Mouse (Mus musculus) limb, embryonic 10.5 days (tissue): ENCODE data around the gene Susd6. TPM values are rescaled to one million over a fixed set of nuclear protein-coding genes. Genes with fewer than 3 reads are reported as not detected.

Experiments used
- DNase-seq: peaks from one replicate; pipeline ENCODE4 v3.0.0-alpha.2; 2017; ENCODE audit warnings: low spot score
- H3K27ac ChIP-seq: fragments of 300-500 bp; sonication (generic); 2 replicates; pipeline ENCODE4 v1.5.1; 2016; ENCODE audit warnings: mild to moderate bottlenecking
- H3K27me3 ChIP-seq: fragments of 300-500 bp; sonication (generic); 2 replicates; pipeline ENCODE4 v1.6.1; 2016; ENCODE audit warnings: low read depth, mild to moderate bottlenecking; ENCODE audit not compliant: poor library complexity, severe bottlenecking
- H3K36me3 ChIP-seq: fragments of 300-500 bp; sonication (generic); 2 replicates; pipeline ENCODE4 v1.6.1; 2016; ENCODE audit warnings: mild to moderate bottlenecking, moderate library complexity
- H3K4me1 ChIP-seq: fragments of 300-500 bp; sonication (generic); 2 replicates; pipeline ENCODE4 v1.6.1; 2016
- H3K4me3 ChIP-seq: fragments of 300-500 bp; sonication (generic); 2 replicates; pipeline ENCODE4 v1.5.1; 2016; ENCODE audit warnings: mild to moderate bottlenecking, moderate library complexity
- H3K9me3 ChIP-seq: fragments of 300-500 bp; sonication (generic); replicated peaks from 2 replicates; pipeline ENCODE4 v1.6.1; 2016; ENCODE audit warnings: mild to moderate bottlenecking
- WGBS: fragments of 180-500 bp; shearing (Covaris S2); methylation state at CpG from one replicate; pipeline ENCODE4 v1.1.7; 2016; 5-methylcytosine and 5-hydroxymethylcytosine counted together
- polyA plus RNA-seq: library from polyadenylated mRNA; unstranded; fragments of >200 nt; fragmentation: Nextera tagmentation; extraction: Ambion mirVana; gene quantifications from 2 replicates; pipeline ENCODE4 v1.2.1, GENCODE M21; 2016

Susd6 gene
- polyA plus RNA-seq, 1 experiment from 2014 or later = 12.0 TPM

DNA sequence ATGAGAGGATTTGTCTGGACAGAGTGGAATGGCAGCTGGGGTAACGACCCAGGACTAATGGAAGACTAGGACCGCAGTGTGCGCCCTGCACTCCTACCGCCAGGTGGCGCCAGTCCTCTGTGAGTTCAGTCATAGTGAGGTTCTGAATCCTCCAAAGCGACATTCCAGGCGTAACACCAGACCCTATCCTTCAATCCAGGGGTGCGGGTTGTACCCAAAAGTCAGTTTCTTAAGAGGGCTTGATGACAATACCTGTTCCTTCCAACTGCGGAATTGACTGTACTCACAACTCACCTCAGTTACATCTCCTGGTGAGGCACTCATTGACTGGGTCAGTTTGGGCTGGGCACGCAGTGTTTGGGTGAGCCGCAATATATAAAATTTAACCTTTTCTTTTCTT lies 20.6 kb upstream of the Susd6 start:
- no peaks in the 10 kb centered on the region for H3K36me3 ChIP-seq
- no peaks in the 10 kb centered on the region for H3K9me3 ChIP-seq
- no peak overlapping the region for H3K27ac ChIP-seq
- no peaks in the 10 kb centered on the region for H3K4me1 ChIP-seq
- H3K4me3 ChIP-seq = no peak overlapping the region
- peak; percentile 95 for DNase-seq
- 22% methylated on average over 11 of the region's 11 CpGs for WGBS
- no peaks in the 10 kb centered on the region for H3K27me3 ChIP-seq

DNA sequence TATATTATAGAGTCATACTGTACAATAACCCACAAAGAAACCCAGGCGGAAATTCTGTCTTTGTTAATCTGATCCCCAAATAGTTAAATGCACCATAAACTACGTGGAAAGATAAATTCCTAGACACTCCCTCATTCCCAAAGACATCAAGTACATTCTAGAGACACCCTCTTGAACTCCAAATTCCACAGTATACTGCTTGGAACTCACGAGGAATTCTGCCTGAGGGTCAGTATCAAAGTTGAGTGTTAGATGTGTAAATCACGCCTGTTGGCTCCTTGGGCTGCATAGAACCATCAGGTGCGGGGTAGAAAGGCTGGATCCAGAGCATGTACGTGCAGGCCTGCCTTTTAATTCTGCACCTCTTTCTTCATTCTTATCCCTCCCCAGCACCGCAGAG lies 15.5 kb upstream of the Susd6 start:
- Histone ChIP-seq H3K4me3 (no peak overlapping the region), H3K9me3 (no peaks in the 10 kb centered on the region), H3K36me3 (no peaks in the 10 kb centered on the region), H3K27ac (no peak overlapping the region), H3K27me3 (no peaks in the 10 kb centered on the region), H3K4me1 (no peaks in the 10 kb centered on the region)
- DNase-seq = no peak
- 76% methylated on average over 7 of the region's 7 CpGs for WGBS

DNA sequence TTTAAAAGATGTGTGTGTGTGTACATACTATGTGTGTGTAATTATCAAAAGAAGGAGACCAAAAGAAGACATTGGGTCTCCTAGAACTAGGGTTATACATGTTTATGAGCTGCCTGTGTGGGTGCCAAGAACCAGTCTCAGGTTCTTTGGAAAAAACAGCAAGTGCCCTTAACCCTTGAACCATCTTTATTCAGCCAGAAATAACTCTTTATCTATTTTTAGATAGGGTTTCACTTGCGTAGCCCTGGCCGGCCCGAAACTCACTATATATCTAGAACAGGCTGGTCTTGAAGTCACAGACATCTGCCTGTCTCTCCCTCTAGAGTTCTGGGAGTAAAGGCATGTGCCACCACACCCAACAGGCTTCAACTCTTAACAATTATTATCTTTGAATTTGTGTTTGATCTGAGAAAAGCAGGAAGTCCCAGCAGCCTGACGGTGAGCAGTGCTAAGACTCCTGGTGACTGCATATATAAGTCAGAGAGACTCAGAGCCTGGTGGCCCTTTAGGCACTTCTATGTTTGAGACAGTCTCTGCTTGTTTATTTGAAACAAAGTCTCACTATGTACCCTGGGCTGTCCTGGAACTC lies 14.2 kb upstream of the Susd6 start:
- no peak for DNase-seq
- no peak overlapping the region for H3K27ac ChIP-seq
- no peaks in the 10 kb centered on the region for H3K36me3 ChIP-seq
- 93% methylated on average over 4 of the region's 4 CpGs for WGBS
- no peaks in the 10 kb centered on the region for H3K4me1 ChIP-seq
- H3K9me3 ChIP-seq = no peaks in the 10 kb centered on the region
- H3K27me3 ChIP-seq = no peaks in the 10 kb centered on the region
- H3K4me3 ChIP-seq = no peak overlapping the region

DNA sequence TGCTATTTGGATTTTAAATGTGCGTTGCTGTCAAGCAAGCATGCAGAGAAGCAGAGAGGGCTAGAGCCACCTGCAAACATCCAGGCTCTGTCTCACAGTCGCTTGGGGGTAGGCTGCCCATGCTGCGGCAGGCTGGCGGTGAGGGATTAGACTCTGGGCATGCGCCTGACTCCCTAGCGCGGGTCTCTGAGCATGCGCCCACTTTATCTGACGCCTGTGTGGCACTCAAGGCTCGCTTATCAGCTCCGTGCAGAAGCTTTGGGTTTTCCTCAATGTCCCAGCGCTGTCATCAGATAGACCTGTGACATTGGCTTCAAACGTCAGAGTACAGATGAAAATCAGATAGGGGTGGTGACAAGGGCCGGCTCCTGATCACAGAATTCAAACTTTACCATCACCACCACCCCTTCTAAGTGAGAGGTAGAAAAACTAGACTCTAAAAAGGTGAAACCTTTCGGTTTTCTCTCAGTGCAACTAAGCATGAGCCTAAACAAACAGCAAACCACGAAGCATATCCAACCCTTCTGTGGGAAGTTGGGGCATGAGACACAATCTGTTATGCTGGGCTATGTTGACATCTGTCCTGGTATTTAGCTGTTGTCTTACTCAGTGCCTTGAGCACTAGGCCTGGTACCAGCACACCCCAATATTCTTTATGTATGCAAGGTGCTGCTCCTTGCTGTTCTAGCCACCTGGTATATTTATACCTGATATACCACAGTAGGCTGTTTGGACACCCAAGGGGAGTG lies 11.9 kb upstream of the Susd6 start:
- 79% methylated on average over 16 of the region's 16 CpGs for WGBS
- Histone ChIP-seq H3K27me3 (no peaks in the 10 kb centered on the region), H3K4me1 (no peaks in the 10 kb centered on the region), H3K27ac (peak overlapping the region; percentile 36; the same call in 1 of the 2 replicates), H3K36me3 (no peaks in the 10 kb centered on the region), H3K9me3 (no peaks in the 10 kb centered on the region), H3K4me3 (no peak overlapping the region)
- no peak for DNase-seq

DNA sequence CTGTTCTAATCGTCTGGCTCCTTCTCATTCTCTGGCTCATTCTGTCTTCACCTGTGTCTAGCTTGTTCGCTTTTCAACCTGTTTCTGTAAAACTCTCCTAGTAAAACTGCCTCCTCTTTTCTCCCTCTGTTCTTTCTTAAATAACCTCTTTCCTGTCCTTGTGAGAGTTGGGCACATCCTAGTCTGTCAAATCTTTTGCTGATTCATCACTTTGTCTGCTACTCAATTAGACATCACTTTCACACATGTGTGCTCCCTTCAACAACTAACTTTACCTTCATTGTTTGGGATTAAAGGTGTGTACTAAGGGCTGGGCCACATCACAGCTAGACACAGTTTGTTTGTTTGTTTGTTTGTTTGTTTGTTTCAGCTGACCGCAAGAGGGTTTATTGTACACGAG lies 10.6 kb upstream of the Susd6 start:
- Histone ChIP-seq H3K9me3 (no peaks in the 10 kb centered on the region), H3K4me1 (no peaks in the 10 kb centered on the region), H3K4me3 (no peak overlapping the region), H3K27ac (no peak overlapping the region), H3K36me3 (no peaks in the 10 kb centered on the region), H3K27me3 (no peaks in the 10 kb centered on the region)
- DNase-seq = no peak
- 91% methylated on average over 4 of the region's 4 CpGs for WGBS

DNA sequence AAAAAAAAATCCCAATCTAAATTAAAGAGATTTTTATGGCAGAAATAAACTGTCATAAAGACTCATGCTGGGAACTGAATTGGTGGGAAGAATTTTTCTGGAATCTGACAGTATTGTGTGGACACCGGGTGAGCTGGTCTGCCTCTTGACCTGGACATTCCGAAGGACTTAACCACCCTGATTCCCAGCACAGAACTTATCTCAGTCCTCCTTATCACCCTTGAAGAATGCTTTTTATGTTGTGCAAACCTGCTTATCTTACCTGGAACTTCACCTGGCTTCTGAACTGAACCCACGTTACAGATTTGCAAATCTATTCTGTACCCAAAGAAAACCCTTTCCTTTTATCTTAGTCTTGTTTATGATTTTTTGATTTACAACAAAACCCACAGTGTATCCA lies 8.1 kb upstream of the Susd6 start:
- 83% methylated on average over 3 of the region's 3 CpGs for WGBS
- no peak overlapping the region for H3K27ac ChIP-seq
- no peak overlapping the region for H3K4me3 ChIP-seq
- H3K36me3 ChIP-seq = no peaks in the 10 kb centered on the region
- H3K9me3 ChIP-seq = no peaks in the 10 kb centered on the region
- DNase-seq = no peak
- H3K27me3 ChIP-seq = no peaks in the 10 kb centered on the region
- no peaks in the 10 kb centered on the region for H3K4me1 ChIP-seq

DNA sequence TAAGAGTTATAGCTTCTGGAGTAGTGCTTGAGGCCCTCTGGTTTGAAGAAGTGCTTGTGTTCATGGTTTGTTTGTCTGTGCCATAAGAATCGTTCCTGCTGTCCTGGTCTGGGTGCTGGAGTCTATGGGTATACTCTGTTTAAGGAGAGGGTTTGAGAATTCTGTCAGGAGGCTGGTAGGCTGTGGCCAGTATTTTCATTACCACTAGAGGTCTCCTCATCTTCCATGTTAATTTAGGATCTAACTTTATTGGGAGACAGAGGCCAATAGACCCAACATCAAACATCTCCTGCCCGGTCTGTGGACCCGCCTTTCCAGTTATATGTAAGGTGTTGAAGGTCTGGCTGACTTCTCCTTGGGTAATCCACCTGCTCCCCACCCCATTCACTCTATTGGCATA lies 7.4 kb upstream of the Susd6 start:
- Histone ChIP-seq H3K27ac (no peak overlapping the region), H3K9me3 (no peaks in the 10 kb centered on the region), H3K27me3 (no peaks in the 10 kb centered on the region), H3K4me3 (no peak overlapping the region), H3K4me1 (no peaks in the 10 kb centered on the region), H3K36me3 (no peaks in the 10 kb centered on the region)
- no peak for DNase-seq
- 73% methylated on average over 3 of the region's 3 CpGs for WGBS

DNA sequence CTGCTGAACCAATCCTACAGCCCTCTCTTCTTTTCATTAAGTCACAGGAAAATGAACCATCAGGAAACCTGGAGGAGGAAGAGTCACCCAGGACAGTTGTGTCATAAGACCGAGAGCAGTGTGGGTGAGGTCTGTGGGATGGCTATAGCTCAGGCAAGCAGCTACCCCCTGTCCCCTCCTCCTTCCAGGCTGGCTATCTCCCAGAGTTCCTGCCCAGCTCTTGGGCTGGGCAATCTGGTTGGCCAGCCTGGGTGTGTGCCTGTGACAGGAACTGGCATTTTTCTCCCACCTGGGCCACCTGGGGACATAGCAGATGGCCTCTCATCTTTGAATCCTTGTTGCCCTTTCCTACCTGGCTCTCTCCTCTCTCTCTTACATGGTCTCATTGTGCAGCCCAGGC lies 6.4 kb upstream of the Susd6 start:
- H3K4me1 ChIP-seq = no peaks in the 10 kb centered on the region
- H3K36me3 ChIP-seq = no peaks in the 10 kb centered on the region
- no peak overlapping the region for H3K4me3 ChIP-seq
- no peak overlapping the region for H3K27ac ChIP-seq
- WGBS = 62% methylated on average over 1 of the region's 1 CpGs
- no peaks in the 10 kb centered on the region for H3K9me3 ChIP-seq
- DNase-seq = no peak
- peaks cover 5% of the 10 kb centered on the region; the same call in 1 of the 2 replicates for H3K27me3 ChIP-seq

DNA sequence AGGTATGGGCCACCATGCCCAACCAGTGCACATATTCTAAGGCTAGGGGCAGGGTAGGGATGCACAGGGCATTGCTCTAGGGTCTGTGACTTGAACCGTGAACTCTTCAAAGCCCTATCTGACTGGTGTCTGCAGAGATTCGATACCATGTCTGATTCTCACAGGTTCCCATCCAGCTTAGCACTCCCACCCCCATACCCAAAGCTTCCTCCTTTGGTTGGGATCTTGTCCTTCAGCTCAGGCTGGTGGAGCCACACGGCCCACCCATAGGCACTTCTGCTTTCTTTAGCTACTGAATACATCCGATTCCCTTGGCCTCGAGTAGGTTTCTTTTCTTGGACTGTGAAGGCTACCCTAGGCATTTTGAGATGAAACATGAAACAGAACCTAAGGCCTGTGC lies 5.3 kb upstream of the Susd6 start:
- 85% methylated on average over 5 of the region's 5 CpGs for WGBS
- Histone ChIP-seq H3K27ac (no peak overlapping the region), H3K4me1 (peaks cover 5% of the 10 kb centered on the region), H3K27me3 (peaks cover 5% of the 10 kb centered on the region; the same call in 1 of the 2 replicates), H3K36me3 (no peaks in the 10 kb centered on the region), H3K4me3 (no peak overlapping the region), H3K9me3 (no peaks in the 10 kb centered on the region)
- DNase-seq = no peak

DNA sequence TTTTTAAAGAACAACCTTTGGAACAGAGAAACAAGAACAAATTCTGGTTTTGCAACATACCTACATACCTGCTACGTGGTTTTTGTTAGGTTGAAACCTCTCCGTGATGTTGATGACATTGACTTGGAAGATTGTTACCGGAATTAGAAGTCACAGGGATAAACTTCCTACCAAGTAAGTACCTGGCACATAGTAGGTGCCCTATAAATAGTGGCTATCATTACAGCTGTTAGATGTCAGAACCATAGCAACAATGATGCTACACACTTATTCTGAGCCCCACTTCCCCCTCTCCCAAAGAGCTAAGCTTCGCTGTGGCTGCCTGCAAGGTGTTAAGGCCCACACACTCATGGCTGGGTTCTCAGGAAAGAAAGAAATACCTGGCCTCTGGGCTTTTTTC lies 4.7 kb upstream of the Susd6 start:
- 93% methylated on average over 4 of the region's 4 CpGs for WGBS
- H3K36me3 ChIP-seq = no peaks in the 10 kb centered on the region
- no peak for DNase-seq
- no peak overlapping the region for H3K4me3 ChIP-seq
- H3K4me1 ChIP-seq = peaks cover 6% of the 10 kb centered on the region
- no peaks in the 10 kb centered on the region for H3K9me3 ChIP-seq
- peaks cover 5% of the 10 kb centered on the region; the same call in 1 of the 2 replicates for H3K27me3 ChIP-seq
- H3K27ac ChIP-seq = no peak overlapping the region

DNA sequence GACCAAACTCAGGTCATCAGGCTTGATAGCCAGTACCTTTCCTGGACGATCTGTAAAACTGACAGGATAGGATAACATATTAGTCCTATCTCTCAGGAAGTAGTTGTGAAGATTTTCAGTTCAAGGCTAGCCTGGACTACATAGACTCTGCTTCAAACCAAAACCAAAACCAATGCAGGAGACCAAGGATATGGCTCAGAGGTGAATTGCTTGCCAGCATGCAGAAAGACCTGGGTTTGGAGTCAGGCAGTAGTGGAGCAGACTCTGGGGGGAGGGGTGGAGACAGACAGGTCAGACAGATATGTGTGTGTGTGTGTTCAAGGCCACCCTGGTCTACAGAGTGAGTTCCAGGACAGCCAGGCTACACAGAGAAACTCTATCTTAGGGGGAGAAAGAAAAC lies 3.7 kb upstream of the Susd6 start:
- DNase-seq = no peak
- Histone ChIP-seq H3K4me1 (peaks cover 10% of the 10 kb centered on the region), H3K36me3 (no peaks in the 10 kb centered on the region), H3K27ac (no peak overlapping the region), H3K4me3 (no peak overlapping the region), H3K27me3 (peaks cover 5% of the 10 kb centered on the region; the same call in 1 of the 2 replicates), H3K9me3 (no peaks in the 10 kb centered on the region)
- 79% methylated on average over 1 of the region's 1 CpGs for WGBS

DNA sequence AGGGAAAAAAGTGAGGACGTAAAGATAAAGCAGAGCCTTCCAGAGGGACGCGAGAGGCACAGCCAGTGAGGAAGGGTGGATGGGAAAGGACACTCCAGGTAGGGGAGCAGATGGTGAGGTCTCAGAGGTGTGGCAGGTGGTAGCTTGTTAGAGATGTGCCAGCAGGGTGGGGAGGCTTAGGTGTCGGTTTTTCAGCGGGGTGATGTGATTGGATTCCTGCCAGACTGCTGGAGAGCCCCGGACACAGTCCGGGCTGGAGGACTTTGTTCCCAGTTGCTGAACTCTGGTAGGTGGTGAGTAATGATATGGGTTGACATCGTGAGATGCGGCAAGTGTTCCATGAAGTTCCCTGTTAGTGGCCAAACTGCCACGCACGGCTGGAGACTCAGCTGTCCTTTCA lies 2.7 kb upstream of the Susd6 start:
- DNase-seq = no peak
- H3K27me3 ChIP-seq = peaks cover 5% of the 10 kb centered on the region; the same call in 1 of the 2 replicates
- H3K4me1 ChIP-seq = peaks cover 16% of the 10 kb centered on the region
- WGBS = 56% methylated on average over 11 of the region's 11 CpGs
- H3K27ac ChIP-seq = no peak overlapping the region
- no peaks in the 10 kb centered on the region for H3K36me3 ChIP-seq
- no peaks in the 10 kb centered on the region for H3K9me3 ChIP-seq
- H3K4me3 ChIP-seq = no peak overlapping the region

DNA sequence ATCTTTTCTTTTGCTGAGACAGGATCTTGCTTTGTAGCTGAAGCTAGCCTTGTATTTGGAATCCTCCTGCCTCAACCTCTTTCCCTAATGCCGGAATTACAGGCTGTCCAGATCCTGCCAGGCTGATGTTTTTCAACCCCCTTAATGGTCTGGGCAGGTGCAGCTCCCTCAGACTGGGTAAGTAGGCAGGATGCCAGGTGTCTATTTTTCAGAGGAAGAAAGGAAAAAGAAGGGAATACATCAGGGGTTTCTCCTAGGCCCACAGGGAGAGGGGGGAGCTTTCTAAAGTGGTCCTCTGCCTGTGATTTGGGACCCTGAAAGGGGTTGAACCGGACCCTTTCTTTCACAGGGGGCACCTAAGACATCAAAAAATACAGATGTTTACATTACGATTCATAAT lies 2.1 kb upstream of the Susd6 start:
- WGBS = 86% methylated on average over 3 of the region's 3 CpGs
- Histone ChIP-seq H3K4me3 (no peak overlapping the region), H3K36me3 (no peaks in the 10 kb centered on the region), H3K4me1 (peaks cover 16% of the 10 kb centered on the region), H3K9me3 (no peaks in the 10 kb centered on the region), H3K27me3 (peaks cover 5% of the 10 kb centered on the region; the same call in 1 of the 2 replicates), H3K27ac (no peak overlapping the region)
- no peak for DNase-seq
